Mouse (Mus musculus) neutrophil, adult 5-6 weeks (primary cell): ENCODE data around the gene Rem2. TPM values are rescaled to one million over a fixed set of nuclear protein-coding genes. Genes with fewer than 3 reads are reported as not detected.

ENCODE experiments used
- ATAC-seq: fragments of 151-379, 151-347 bp; 2 replicates; pipeline ENCODE4 v1.8.0; 2017; ENCODE audit warnings: mild to moderate bottlenecking, moderate TSS enrichment; ENCODE audit not compliant: insufficient number of reproducible peaks, poor library complexity, low FRiP score, severe bottlenecking; ENCODE audit errors: extremely low read depth
- total RNA-seq: library from RNA; stranded (forward); fragments of 200-1000 nt; gene quantifications from 2 replicates; pipeline ENCODE4 v1.2.3, GENCODE M21; 2017

Gene Rem2
- 0.61 and 0.93 TPM in 2 replicates for total RNA-seq

DNA sequence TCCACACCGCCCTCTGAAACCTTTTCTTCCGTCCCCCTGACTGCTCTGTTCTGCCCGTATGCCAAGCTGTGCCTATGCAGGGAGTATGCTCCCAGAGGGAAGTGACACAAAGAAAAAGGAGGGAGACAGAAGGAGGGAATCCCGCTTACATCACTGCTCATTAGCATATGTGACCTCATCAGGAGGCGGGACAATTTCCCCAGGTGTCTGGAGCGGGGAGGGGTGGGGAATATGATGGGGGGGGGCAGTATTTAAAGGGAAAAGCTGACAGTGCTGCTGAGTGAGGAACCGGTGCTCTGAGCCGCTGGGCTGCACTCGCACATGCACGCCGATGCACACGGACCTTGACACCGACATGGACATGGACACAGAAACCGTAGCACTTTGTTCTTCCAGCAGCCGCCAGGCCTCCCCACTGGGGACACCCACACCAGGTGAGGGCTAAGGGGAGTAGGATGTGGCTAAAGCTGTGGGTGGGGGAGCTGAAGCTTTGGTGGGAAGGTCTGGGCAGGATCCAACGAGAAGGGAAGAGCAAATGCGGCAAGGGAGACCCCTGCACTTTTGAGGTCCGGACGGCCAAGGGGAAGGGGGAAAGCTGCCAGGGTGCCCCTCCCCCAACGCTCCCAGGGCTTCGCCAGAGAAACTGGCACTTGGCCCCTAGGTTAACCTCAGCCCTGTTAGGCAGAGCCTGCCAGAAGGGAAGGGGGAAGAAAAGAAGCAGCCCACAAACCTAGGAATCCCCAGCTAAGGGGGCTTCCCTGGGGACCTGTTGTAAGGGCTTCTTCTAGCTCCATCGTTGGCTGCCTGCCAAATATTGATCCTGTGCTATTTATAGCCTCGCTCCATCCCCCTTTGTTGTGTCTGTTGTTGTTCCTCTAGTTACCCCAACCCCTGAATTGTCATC lies at the start of gene Rem2:
Gene Rem2 (plus strand): TSS at position 160 of the 904 bp plus-strand sequence.
- no peak for ATAC-seq

DNA sequence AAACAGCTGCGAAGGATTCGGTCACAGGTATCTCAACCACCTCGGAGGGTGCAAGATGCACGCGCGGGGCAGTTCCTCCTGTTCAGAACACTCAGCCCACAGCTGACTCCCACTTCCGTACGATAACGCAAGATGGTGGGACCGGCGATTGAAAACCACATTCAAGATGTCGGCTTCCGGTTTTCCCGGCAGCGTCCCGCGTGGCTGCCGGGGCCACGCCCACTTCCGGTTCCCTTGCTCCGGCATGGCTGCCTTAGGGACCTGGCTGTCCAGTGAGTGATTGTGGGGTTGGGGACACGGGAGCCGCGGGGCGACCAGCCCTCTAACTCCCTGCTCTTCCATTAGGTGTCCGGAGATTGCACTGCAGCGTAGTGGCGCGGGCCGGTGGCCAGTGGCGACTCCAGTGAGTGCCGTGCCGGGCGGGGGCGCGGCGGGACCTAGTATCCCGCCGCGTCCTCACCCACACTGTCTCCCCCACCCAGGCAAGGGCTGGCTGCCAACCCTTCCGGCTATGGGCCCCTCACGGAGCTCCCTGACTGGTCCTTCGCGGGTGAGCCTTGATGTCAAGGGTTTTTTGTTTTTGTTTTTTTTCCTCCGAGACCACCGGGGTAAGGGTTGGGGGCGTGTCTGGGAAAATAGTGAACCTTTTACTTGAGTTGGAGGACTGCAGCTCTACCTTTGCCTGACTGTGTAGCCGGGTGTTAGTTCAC lies 49.1 kb upstream of the Rem2 start, which contains the start of gene Mrpl52:
Gene Mrpl52 (plus strand): TSS at position 221 of the 710 bp plus-strand sequence.
- peak; percentile 59 for ATAC-seq

DNA sequence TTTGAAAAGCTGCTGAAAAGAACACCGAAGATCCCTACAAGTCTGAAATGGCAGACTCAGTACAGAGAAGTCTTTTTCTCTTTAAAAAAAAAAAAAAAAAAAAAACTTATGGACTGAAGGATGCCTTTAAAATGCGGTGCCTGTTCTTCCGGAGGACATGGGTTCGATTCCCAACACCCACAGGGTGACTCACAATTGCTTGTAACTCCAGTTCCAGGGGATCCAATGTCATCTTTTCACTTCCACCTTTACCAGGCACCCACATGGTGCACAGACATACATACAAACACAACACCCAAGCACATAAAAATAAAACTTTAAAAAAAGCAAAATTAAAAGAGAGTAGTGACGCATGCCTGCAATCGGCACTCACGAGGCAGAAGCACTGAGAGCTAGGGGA lies 48.2 kb upstream of the Rem2 start:
- no peak for ATAC-seq

DNA sequence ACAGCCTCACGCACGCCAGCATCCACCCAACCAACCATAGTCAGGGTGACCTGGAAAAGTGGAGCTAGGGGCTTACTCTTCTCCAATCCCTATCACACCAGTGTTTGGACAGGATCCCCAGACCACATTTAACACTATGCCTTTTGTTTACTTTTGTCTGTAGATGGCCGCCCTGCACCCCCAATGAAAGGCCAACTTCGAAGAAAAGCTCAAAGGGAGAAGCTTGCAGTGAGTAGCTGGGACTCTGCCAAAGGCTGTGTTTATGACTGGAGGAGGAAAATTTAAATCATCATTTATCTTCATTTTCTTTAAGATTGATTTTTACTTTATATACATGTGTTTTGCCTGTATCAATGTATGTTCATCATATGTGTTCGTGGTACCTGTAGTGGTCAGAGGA lies 47.5 kb upstream of the Rem2 start:
- no peak for ATAC-seq

DNA sequence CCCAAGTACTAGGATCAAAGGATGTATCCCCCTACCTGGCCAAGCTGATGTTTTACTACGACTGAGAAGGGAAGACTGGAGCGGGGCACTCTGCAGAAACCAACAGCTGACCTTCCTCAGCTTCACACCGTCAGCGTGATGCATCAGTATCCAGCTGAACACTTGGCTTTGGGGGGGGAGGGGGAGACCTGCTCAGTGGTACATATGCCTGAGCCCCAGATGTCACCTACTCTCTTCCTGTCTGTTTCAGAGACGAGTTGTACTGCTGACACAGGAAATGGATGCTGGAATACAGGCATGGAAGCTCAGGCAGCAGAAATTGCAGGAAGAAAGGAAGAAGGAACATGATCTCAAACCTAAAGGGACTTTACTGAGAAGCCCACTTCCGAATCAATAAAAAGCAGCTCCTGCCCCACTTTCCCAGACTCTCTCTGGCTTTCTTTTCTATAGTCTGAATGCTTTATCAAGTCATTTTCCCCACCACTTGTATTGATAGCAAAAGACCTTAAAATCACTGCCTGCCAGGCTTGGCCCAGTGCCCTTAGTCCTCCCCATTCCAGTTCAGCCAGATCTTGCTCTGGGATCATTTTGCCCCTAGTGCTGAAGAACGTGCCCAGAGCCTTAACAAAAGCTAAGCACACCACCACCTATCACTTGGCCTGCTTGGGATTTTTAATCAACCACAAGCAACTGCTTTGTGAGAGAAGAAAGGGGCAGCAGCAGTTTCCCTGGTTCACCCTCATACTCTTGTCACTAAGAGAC lies 46.4 kb upstream of the Rem2 start:
- no peak for ATAC-seq

DNA sequence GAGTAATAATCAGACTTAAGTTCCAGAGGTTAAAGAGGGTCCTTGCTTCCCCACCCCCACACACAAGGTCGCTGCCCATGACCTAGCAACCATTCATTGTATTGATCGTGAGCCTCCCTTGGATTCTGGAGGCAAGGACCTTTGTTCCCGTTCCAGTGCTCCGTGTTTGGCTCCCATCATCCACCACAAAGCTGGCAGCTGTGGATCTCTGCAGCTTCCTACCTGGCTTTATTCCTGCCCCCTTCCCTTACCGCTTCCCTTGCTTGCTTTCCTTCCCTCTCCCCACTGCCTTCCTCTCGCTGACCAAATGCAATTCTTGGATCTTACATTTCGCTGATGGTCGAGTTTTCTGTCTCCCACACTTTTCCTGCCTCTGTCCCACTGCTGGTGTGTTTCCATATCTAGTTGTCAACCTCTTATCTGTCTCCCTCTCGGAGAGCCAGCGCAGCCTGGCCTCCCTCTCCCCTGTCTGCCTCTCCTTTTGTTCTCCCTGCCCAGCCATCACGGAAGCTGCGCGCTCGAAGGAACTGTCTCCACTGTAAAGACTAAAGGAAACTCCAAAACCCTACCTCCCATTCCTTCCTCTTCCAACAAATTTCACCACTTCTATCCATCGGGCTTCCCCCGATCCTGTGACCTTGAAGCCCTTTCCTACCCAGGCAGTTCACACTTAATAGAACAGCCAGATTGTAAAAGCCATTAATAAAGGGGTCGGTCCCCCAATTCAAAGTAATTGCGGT lies 45.3 kb upstream of the Rem2 start:
- no peak for ATAC-seq

DNA sequence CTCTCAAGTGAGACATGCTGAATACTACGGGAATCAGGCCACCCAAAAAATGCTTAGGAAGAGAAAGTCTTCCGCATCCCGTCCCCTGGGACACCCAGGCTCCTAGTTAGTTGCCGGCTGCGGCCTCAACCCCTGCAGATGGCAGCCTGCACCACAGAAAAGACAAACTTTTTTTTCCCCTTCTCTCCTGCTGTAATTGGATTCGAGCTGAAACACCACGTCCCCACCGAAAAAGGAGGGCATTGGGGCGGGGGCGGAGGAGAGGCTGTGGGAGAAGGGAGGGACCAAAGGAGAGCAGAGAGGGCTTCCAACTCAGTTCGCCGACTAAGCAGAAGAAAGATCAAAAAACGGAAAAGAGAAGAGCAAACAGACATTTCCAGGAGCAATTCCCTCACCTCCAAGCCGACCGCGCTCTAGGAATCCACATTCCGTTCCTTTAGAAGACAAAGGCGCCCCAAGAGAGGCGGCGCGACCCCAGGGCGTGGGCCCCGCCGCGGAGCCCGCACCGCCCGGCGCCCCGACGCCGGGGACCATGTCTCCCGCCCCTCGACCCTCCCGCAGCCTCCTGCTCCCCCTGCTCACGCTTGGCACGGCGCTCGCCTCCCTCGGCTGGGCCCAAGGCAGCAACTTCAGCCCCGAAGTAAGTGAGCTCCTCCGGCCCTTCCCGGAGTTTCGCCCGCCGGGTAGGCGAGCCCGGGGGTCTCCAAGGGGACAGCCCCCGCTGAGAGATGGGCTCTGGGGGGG lies 44.4 kb upstream of the Rem2 start, which contains the start of gene Mmp14:
Gene Mmp14 (plus strand): TSS at position 279 of the 744 bp plus-strand sequence.
- no peak for ATAC-seq

DNA sequence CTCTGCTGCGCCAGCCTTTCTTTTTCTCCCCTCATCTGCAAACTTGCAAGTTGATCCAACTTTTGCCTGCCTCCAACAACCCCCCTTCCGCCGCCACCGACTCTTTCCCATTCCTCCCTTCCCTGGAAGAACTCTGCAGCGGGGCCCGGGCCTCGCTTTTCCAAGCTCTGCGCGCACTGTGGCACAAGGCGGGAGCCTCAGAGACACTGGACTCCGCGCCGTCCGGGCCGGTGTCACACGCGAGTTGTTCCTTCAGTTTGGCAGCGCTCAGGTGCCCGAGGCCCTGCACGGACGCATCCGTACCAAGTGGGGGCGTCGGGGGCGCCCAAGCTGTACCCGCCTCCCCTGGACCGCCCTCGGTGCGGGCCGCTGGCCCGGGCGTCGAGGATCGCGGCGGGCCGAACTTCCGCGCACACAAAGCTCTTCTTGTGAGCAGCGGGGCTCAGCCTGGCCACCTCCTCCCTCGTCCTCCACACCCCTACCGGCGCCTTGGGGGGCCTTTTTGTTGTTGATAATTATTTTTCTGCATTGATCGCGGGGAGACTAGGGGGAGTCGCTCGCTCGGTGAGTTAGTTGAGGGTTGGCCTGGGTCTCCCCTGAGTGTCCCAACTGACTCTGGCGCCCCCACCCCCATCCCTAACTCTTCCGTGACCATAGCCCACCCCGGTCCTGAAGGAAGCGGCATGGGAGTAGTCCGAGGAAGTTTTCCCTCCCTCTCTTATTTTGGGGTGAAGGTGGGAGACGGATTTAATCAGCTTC lies 43.6 kb upstream of the Rem2 start:
- ATAC-seq, result peak; percentile 42; the same call in 1 of the 2 replicates

DNA sequence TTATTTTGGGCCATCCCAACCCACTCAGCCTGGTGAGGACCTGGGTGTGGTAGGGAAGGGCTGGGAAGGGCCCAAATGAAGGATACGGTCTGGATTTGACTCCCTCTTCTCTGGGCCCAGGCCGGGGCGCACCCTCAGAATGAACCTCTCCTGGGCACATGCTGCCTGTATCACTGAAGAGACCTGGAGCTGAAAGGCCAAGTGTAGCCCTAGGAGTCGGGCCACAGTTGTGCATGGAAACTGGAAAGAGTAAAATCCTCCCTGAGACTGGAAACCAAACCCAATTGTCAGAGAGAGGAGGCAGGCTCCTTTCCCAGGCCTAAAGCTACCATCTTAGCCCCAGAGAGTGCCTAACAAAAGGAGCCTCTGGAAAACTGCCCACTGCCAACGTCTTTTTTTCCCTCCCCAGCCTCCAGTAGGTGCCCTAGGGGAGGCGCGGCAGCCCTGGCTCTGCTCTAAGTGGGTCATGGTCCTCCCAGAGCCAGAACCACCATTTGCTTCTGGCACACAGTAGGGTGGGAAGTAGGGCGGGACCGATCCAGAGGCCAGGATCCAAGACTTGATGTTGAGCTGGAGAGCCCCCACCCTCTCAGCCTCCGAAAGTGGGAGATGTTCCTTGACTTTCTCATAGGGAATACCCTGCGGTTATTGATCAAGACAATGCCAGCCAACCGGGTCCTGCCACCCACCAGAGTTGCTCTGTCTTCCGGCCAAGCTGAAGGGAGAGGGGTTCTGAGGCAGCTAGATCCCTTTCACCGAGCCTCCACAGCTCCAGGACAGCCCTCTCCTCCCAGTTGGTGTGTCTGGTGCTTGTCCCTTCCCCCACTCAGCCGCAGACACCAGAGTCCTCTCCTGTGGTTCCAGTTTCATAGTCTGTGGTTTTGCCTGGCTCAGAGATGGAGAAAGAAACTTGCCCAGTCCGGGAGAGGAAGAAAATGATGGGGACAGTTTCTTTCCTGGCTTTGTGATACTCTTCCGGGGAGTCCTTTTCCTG lies 42.8 kb upstream of the Rem2 start:
- no peak for ATAC-seq

DNA sequence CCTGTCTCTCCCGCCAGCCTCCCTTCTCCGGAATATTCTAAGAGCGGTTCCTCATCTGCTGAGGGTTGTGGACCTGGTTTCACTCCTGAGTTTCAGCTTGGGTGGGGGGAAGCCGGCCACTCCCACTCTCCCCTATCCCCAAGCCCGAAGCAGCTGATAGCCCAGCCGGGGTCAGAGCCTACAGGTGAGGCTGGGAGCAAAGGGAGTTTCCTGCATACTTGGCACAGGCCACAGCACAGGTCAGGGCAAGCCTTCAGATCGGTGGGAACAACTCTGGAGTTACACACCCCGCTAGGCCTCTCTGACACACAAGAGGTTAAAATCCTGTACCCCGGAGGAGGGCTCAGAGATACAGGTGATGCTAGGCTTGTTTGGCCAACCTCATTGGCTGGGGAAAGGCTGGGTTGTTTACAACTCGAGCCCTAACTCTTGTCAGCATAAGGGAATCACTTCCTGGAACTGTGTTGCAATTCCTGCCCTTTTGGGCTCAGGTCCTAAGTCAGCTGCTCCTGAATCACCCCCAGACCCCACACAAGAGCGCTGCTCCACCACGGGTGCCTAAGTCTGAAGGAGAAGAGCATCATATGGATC lies 41.9 kb upstream of the Rem2 start:
- no peak for ATAC-seq

DNA sequence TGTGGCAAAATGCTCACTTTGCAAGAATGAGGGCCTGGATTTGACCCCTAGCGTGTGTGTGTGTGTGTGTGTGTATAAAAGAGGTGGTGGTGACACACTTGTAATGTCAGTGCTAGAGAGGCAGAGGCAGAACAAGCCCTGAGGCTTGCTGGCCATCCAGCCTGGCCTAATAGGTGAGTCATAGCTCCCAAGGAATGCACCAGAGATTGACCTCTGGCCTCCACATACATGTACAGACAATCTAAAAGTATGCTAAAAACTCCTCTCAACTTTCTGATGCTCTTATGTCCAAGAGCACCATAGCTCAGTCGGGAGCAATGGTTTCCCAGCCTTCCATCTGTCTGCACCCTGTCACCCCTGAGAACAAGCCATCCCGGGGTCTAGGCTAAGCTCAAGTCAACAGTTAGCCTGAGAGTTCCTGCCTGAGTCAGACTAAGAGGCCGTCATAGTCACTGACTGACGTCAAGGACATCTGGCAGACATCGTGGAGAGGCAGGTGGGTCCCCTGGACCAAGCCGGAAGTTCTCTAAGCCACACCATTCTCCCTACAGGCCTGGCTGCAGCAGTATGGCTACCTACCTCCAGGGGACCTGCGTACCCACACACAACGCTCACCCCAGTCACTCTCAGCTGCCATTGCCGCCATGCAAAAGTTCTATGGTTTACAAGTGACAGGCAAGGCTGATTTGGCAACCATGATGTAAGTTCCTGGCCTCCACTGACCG lies 40.5 kb upstream of the Rem2 start:
- no peak for ATAC-seq

DNA sequence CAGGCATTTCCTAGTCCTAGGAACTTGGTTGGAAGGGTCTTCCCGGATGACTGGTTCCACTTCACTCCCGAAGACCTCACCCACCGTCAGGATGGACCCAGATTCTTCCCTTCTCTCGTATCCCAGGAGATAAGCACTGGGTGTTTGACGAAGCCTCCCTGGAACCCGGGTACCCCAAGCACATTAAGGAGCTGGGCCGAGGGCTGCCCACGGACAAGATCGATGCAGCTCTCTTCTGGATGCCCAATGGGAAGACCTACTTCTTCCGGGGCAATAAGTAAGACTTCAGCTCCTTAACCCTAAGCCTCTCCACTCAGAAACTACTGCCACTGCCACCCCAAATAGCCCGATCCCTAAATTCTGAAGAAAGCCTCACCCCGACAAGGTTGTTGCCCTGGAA lies 36.7 kb upstream of the Rem2 start:
- ATAC-seq, result no peak

DNA sequence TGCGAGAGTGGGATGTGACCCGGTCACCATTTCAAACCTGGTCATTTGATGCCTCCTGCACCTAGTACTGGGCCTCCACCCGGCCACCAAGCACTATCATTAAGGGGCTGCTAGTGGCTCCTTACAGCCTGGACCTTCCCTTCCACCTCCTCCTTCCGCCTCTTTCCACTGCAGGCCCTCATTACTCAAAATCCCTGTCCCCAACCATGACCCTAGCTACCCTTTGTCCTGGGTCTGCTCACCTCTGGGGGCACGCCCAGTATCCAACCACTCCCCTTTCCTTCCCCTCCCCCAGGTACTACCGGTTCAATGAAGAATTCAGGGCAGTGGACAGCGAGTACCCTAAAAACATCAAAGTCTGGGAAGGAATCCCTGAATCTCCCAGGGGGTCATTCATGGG lies 36.3 kb upstream of the Rem2 start:
- no peak for ATAC-seq

DNA sequence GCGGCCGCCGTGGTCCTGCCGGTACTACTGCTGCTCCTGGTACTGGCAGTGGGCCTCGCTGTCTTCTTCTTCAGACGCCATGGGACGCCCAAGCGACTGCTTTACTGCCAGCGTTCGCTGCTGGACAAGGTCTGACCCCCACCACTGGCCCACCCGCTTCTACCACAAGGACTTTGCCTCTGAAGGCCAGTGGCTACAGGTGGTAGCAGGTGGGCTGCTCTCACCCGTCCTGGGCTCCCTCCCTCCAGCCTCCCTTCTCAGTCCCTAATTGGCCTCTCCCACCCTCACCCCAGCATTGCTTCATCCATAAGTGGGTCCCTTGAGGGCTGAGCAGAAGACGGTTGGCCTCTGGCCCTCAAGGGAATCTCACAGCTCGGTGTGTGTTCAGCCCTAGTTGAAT lies 35.4 kb upstream of the Rem2 start:
- no peak for ATAC-seq

DNA sequence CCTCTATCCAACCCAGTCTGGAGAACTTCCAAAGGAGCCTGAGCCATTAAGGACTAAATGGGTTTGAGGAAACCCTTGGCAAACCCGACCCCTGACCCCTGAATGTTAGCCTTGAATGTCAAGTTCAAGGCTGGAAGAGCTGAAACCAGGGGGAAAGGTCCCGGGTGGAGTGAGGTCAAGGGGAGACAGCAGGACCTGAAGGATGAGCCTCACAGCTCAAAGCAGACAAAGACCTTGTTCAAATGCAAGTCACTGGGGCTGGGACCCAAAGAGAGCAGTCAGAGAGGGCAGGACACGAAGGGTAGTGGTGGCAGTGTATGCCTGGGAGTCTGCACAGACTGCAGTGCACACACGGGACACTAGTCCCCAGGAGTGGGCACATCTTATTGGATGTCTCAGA lies 34.5 kb upstream of the Rem2 start:
- ATAC-seq, result no peak
